Mouse (Mus musculus): ENCODE results near the gene Tmem132a. TPM values are rescaled to one million over a fixed set of nuclear protein-coding genes. Genes with fewer than 3 reads are reported as not detected.

The Tmem132a gene
- polyA plus RNA-seq, 1 experiment from 2014 or later, result 75.9 TPM

GRCm38 (mm10) chr19:10900315-10900714 lies 30.6 kb upstream of the Tmem132a start:
- H3K9me3 ChIP-seq, result no peaks in the 10 kb centered on the region
- WGBS, result 64% methylated on average over 6 of the region's 6 CpGs
- no peak overlapping the region for H3K4me2 ChIP-seq
- H3K4me3 ChIP-seq, result no peak overlapping the region
- peaks cover 26% of the 10 kb centered on the region for H3K4me1 ChIP-seq
- no peak for ATAC-seq (ENCODE audit: borderline replicate concordance, extremely low read depth, low FRiP score, low TSS enrichment)
- no peak overlapping the region for H3K9ac ChIP-seq
- peaks cover 77% of the 10 kb centered on the region for H3K36me3 ChIP-seq
- no peaks in the 10 kb centered on the region for H3K27me3 ChIP-seq
- no peak overlapping the region for H3K27ac ChIP-seq

- WGBS, result 78% methylated on average over 8 of the region's 8 CpGs
- H3K9me3 ChIP-seq, result no peaks in the 10 kb centered on the region
- no peak overlapping the region for H3K4me3 ChIP-seq
- no peaks in the 10 kb centered on the region for H3K27me3 ChIP-seq
- ATAC-seq (ENCODE audit: borderline replicate concordance, extremely low read depth, low FRiP score, low TSS enrichment), result no peak
- no peak overlapping the region for H3K9ac ChIP-seq
- H3K36me3 ChIP-seq, result peaks cover 53% of the 10 kb centered on the region
- H3K4me2 ChIP-seq, result no peak overlapping the region
- peaks cover 19% of the 10 kb centered on the region for H3K4me1 ChIP-seq
- H3K27ac ChIP-seq, result no peak overlapping the region
These were observed 27.8 kb upstream of the Tmem132a start for GRCm38 (mm10) chr19:10897491-10897890.

- Histone ChIP-seq H3K9ac (peak overlapping the region; percentile 94; the same call in 1 of the 2 replicates), H3K27me3 (no peaks in the 10 kb centered on the region), H3K9me3 (no peaks in the 10 kb centered on the region), H3K36me3 (peaks cover 46% of the 10 kb centered on the region), H3K4me3 (peak overlapping the region; percentile 99), H3K4me2 (peak overlapping the region; percentile 84), H3K4me1 (peaks cover 19% of the 10 kb centered on the region), H3K27ac (no peak overlapping the region)
- WGBS, result 59% methylated on average over 7 of the region's 7 CpGs
- no peak for ATAC-seq (ENCODE audit: borderline replicate concordance, extremely low read depth, low FRiP score, low TSS enrichment)
These were observed 27.1 kb upstream of the Tmem132a start for GRCm38 (mm10) chr19:10896849-10897248.

GRCm38 (mm10) chr19:10895708-10896107 lies 26.0 kb upstream of the Tmem132a start:
- Histone ChIP-seq H3K9me3 (no peaks in the 10 kb centered on the region), H3K27me3 (no peaks in the 10 kb centered on the region), H3K4me2 (peak overlapping the region; percentile 84), H3K4me3 (peak overlapping the region; percentile 99), H3K9ac (peak overlapping the region; percentile 94), H3K36me3 (peaks cover 36% of the 10 kb centered on the region), H3K4me1 (peaks cover 19% of the 10 kb centered on the region), H3K27ac (peak overlapping the region; percentile 94)
- WGBS, result under 1% methylated on average over 16 of the region's 16 CpGs
- ATAC-seq (ENCODE audit: borderline replicate concordance, extremely low read depth, low FRiP score, low TSS enrichment), result no peak

GRCm38 (mm10) chr19:10895016-10895528 lies 25.3 kb upstream of the Tmem132a start, which contains the start of gene Prpf19:
Prpf19 (plus strand) TSS chr19:10895231.
- WGBS, result under 1% methylated on average over 43 of the region's 43 CpGs
- ATAC-seq (ENCODE audit: borderline replicate concordance, extremely low read depth, low FRiP score, low TSS enrichment), result peak; percentile 96
- H3K9me3 ChIP-seq, result no peaks in the 10 kb centered on the region
- no peaks in the 10 kb centered on the region for H3K27me3 ChIP-seq
- peak within 1 kb of the TSS; percentile 94 for H3K9ac ChIP-seq
- peak within 1 kb of the TSS; percentile 99 for H3K4me3 ChIP-seq
- H3K4me2 ChIP-seq, result peak within 1 kb of the TSS; percentile 84
- H3K4me1 ChIP-seq, result peaks cover 19% of the 10 kb centered on the region
- H3K36me3 ChIP-seq, result peaks cover 30% of the 10 kb centered on the region
- H3K27ac ChIP-seq, result peak within 1 kb of the TSS; percentile 94

- Histone ChIP-seq H3K4me2 (no peak overlapping the region), H3K36me3 (peaks cover 1% of the 10 kb centered on the region; the same call in 1 of the 2 replicates), H3K9ac (no peak overlapping the region), H3K4me3 (no peak overlapping the region), H3K9me3 (no peaks in the 10 kb centered on the region), H3K27ac (no peak overlapping the region), H3K27me3 (no peaks in the 10 kb centered on the region), H3K4me1 (peaks cover 18% of the 10 kb centered on the region)
- no peak for ATAC-seq (ENCODE audit: borderline replicate concordance, extremely low read depth, low FRiP score, low TSS enrichment)
- WGBS, result 82% methylated on average over 3 of the region's 3 CpGs
These were observed 22.5 kb upstream of the Tmem132a start for GRCm38 (mm10) chr19:10892201-10892600.

- Histone ChIP-seq H3K4me3 (peak within 1 kb of the TSS; percentile 74), H3K9me3 (0 out of 2 replicates have a peak, but pooled peaks cover 2% of the 10 kb centered on the region), H3K4me1 (peaks cover 32% of the 10 kb centered on the region), H3K4me2 (peak within 1 kb of the TSS; percentile 92), H3K9ac (peak within 1 kb of the TSS; percentile 80), H3K27me3 (no peaks in the 10 kb centered on the region), H3K36me3 (no peaks in the 10 kb centered on the region), H3K27ac (peak within 1 kb of the TSS; percentile 98)
- peak; percentile 88 for ATAC-seq (ENCODE audit: borderline replicate concordance, extremely low read depth, low FRiP score, low TSS enrichment)
- WGBS, result under 1% methylated on average over 49 of the region's 49 CpGs
These were observed 11.8 kb upstream of the Tmem132a start, which contains the start of gene Tmem109 for GRCm38 (mm10) chr19:10881426-10882154. Tmem109 (minus strand) TSS chr19:10882001.

GRCm38 (mm10) chr19:10880975-10881425 lies 11.3 kb upstream of the Tmem132a start:
- 2% methylated on average over 14 of the region's 14 CpGs for WGBS
- Histone ChIP-seq H3K4me3 (peak overlapping the region; percentile 74), H3K4me2 (peak overlapping the region; percentile 92), H3K9ac (peak overlapping the region; percentile 80), H3K9me3 (0 out of 2 replicates have a peak, but pooled peaks cover 2% of the 10 kb centered on the region), H3K27me3 (no peaks in the 10 kb centered on the region), H3K27ac (peak overlapping the region; percentile 98), H3K36me3 (no peaks in the 10 kb centered on the region), H3K4me1 (peaks cover 34% of the 10 kb centered on the region)
- ATAC-seq (ENCODE audit: borderline replicate concordance, extremely low read depth, low FRiP score, low TSS enrichment), result peak; percentile 74

GRCm38 (mm10) chr19:10880085-10880974 lies 10.6 kb upstream of the Tmem132a start:
- peak overlapping the region; percentile 74 for H3K4me3 ChIP-seq
- 35% methylated on average over 6 of the region's 7 CpGs for WGBS
- H3K9ac ChIP-seq, result peak overlapping the region; percentile 80
- H3K27me3 ChIP-seq, result no peaks in the 10 kb centered on the region
- H3K36me3 ChIP-seq, result no peaks in the 10 kb centered on the region
- peak overlapping the region; percentile 92 for H3K4me2 ChIP-seq
- ATAC-seq (ENCODE audit: borderline replicate concordance, extremely low read depth, low FRiP score, low TSS enrichment), result peak; percentile 35
- H3K27ac ChIP-seq, result peak overlapping the region; percentile 98
- H3K4me1 ChIP-seq, result peaks cover 34% of the 10 kb centered on the region
- H3K9me3 ChIP-seq, result 0 out of 2 replicates have a peak, but pooled peaks cover 2% of the 10 kb centered on the region

- WGBS, result 83% methylated on average over 7 of the region's 7 CpGs
- no peak overlapping the region for H3K27ac ChIP-seq
- H3K9me3 ChIP-seq, result no peaks in the 10 kb centered on the region
- H3K4me2 ChIP-seq, result no peak overlapping the region
- peaks cover 34% of the 10 kb centered on the region for H3K4me1 ChIP-seq
- H3K36me3 ChIP-seq, result peaks cover 12% of the 10 kb centered on the region
- H3K9ac ChIP-seq, result no peak overlapping the region
- no peaks in the 10 kb centered on the region for H3K27me3 ChIP-seq
- ATAC-seq (ENCODE audit: borderline replicate concordance, extremely low read depth, low FRiP score, low TSS enrichment), result no peak
- H3K4me3 ChIP-seq, result no peak overlapping the region
These were observed 8.6 kb upstream of the Tmem132a start for GRCm38 (mm10) chr19:10878201-10878837.

- ATAC-seq (ENCODE audit: borderline replicate concordance, extremely low read depth, low FRiP score, low TSS enrichment), result no peak
- no peak overlapping the region for H3K9ac ChIP-seq
- H3K4me1 ChIP-seq, result peaks cover 34% of the 10 kb centered on the region
- H3K4me3 ChIP-seq, result no peak overlapping the region
- H3K27ac ChIP-seq, result peak overlapping the region; percentile 89
- H3K36me3 ChIP-seq, result peaks cover 32% of the 10 kb centered on the region
- WGBS, result 75% methylated on average over 13 of the region's 14 CpGs
- no peaks in the 10 kb centered on the region for H3K27me3 ChIP-seq
- H3K4me2 ChIP-seq, result no peak overlapping the region
- H3K9me3 ChIP-seq, result no peaks in the 10 kb centered on the region
These were observed 1.7 kb upstream of the Tmem132a start for GRCm38 (mm10) chr19:10871328-10871961.

Measured in lung, embryonic 15.5 days (tissue).